Mouse (Mus musculus): ENCODE data around the gene 1110002E22Rik.

GRCm38 (mm10) chr3:138119444-138120105 is 54.7 kb downstream of the 1110002E22Rik start:
- TF ChIP-seq CTCF (IDR thresholded peaks at IDR 0.05; ENCODE audit: insufficient read depth, low read depth, low read length) (no peak), POLR2A (IDR thresholded peaks at IDR 0.05; ENCODE audit: insufficient read depth, low read depth, low read length) (no peak)

Measured in olfactory bulb, adult 2 months (tissue).